Mouse (Mus musculus) forebrain, embryonic 12.5 days (tissue): ENCODE results near the gene Ubxn2a. TPM values are rescaled to one million over a fixed set of nuclear protein-coding genes. Genes with fewer than 3 reads are reported as not detected.

Source experiments
- ATAC-seq: fragments of 200-750 bp; cut with Nextera tagmentation; 2 replicates; pipeline ENCODE4 v1.8.0; 2017; ENCODE audit warnings: moderate TSS enrichment; ENCODE audit not compliant: low FRiP score
- H3K27ac ChIP-seq: fragments of 300-500 bp; sonication (generic); 2 replicates; pipeline ENCODE4 v1.5.1; 2016; ENCODE audit warnings: mild to moderate bottlenecking
- H3K27me3 ChIP-seq: fragments of 300-500 bp; sonication (generic); 2 replicates; pipeline ENCODE4 v1.6.1; 2016; ENCODE audit warnings: mild to moderate bottlenecking
- H3K36me3 ChIP-seq: fragments of 300-500 bp; sonication (generic); replicated peaks from 2 replicates; pipeline ENCODE4 v1.6.1; 2016; ENCODE audit warnings: mild to moderate bottlenecking
- H3K4me1 ChIP-seq: fragments of 300-500 bp; sonication (generic); 2 replicates; pipeline ENCODE4 v1.6.1; 2016
- H3K4me2 ChIP-seq: fragments of 300-500 bp; sonication (generic); 2 replicates; pipeline ENCODE4 v1.6.1; 2016; ENCODE audit warnings: mild to moderate bottlenecking, moderate library complexity
- H3K4me3 ChIP-seq: fragments of 300-500 bp; sonication (generic); replicated peaks from 2 replicates; pipeline ENCODE4 v1.5.1; 2016; ENCODE audit warnings: mild to moderate bottlenecking
- H3K9ac ChIP-seq: fragments of 300-500 bp; sonication (generic); 2 replicates; pipeline ENCODE4 v1.6.1; 2016; ENCODE audit warnings: mild to moderate bottlenecking
- H3K9me3 ChIP-seq: fragments of 300-500 bp; sonication (generic); 2 replicates; pipeline ENCODE4 v1.6.1; 2016
- WGBS: fragments of 180-500 bp; shearing (Covaris S2); methylation state at CpG from one replicate; pipeline ENCODE4 v1.1.7; 2016; 5-methylcytosine and 5-hydroxymethylcytosine counted together
- polyA plus RNA-seq: library from polyadenylated mRNA; unstranded; fragments of >200 nt; fragmentation: Nextera tagmentation; extraction: Ambion mirVana; gene quantifications from 2 replicates; pipeline ENCODE4 v1.2.1, GENCODE M21; 2016

The Ubxn2a gene
- polyA plus RNA-seq, 1 experiment from 2014 or later, result 43.3 TPM

- 5% methylated on average over 24 of the region's 24 CpGs for WGBS
- ATAC-seq, result peak; percentile 88
Measured at GRCm38 (mm10) chr12:4874161-4874927, 33.2 kb downstream of the Ubxn2a start, which contains the start of gene Mfsd2b. Gene Mfsd2b (minus strand): TSS chr12:4874359.

GRCm38 (mm10) chr12:4873531-4873930, 34.0 kb downstream of the Ubxn2a start:
- Histone ChIP-seq H3K27ac (no peak overlapping the region), H3K9ac (0 out of 2 replicates have a peak overlapping the region, but pooled peaks have one; percentile 49), H3K4me1 (peaks cover 10% of the 10 kb centered on the region), H3K27me3 (peaks cover 14% of the 10 kb centered on the region), H3K36me3 (no peaks in the 10 kb centered on the region; the same call in 1 of the 2 replicates), H3K9me3 (no peaks in the 10 kb centered on the region), H3K4me3 (peak overlapping the region; percentile 35), H3K4me2 (peak overlapping the region; percentile 76)
- whole genome bisulfite sequencing, result 85% methylated on average over 6 of the region's 6 CpGs
- ATAC-seq, result no peak

More at GRCm38 (mm10) chr12:4874161-4874927, 33.2 kb downstream of the Ubxn2a start, which contains the start of gene Mfsd2b:
- Histone ChIP-seq H3K36me3 (peaks cover 5% of the 10 kb centered on the region), H3K27me3 (peaks cover 14% of the 10 kb centered on the region), H3K4me1 (peaks cover 10% of the 10 kb centered on the region), H3K4me3 (peak within 1 kb of the TSS; percentile 35), H3K27ac (no peak within 1 kb of the TSS), H3K9me3 (no peaks in the 10 kb centered on the region), H3K4me2 (peak within 1 kb of the TSS; percentile 76), H3K9ac (peak within 1 kb of the TSS; percentile 49)

GRCm38 (mm10) chr12:4872983-4873477, 34.5 kb downstream of the Ubxn2a start:
- no peak for ATAC-seq
- no peaks in the 10 kb centered on the region for H3K9me3 ChIP-seq
- H3K9ac ChIP-seq, result no peak overlapping the region
- WGBS, result 79% methylated on average over 5 of the region's 5 CpGs
- H3K4me1 ChIP-seq, result peaks cover 10% of the 10 kb centered on the region
- no peaks in the 10 kb centered on the region for H3K36me3 ChIP-seq
- H3K27ac ChIP-seq, result no peak overlapping the region
- H3K4me2 ChIP-seq, result no peak overlapping the region
- H3K4me3 ChIP-seq, result no peak overlapping the region
- H3K27me3 ChIP-seq, result peaks cover 14% of the 10 kb centered on the region

- peaks cover 10% of the 10 kb centered on the region for H3K4me1 ChIP-seq
- WGBS, result 54% methylated on average over 4 of the region's 4 CpGs
- H3K27me3 ChIP-seq, result peaks cover 14% of the 10 kb centered on the region
- no peaks in the 10 kb centered on the region for H3K36me3 ChIP-seq
- no peak overlapping the region for H3K9ac ChIP-seq
- no peak overlapping the region for H3K27ac ChIP-seq
- H3K4me2 ChIP-seq, result no peak overlapping the region
- no peak for ATAC-seq
- H3K4me3 ChIP-seq, result no peak overlapping the region
- no peaks in the 10 kb centered on the region for H3K9me3 ChIP-seq
Measured at GRCm38 (mm10) chr12:4872273-4872672, 35.2 kb downstream of the Ubxn2a start.

GRCm38 (mm10) chr12:4871260-4871659, 36.2 kb downstream of the Ubxn2a start:
- no peak for ATAC-seq
- 95% methylated on average over 5 of the region's 5 CpGs for WGBS
- no peak overlapping the region for H3K4me2 ChIP-seq
- H3K9ac ChIP-seq, result no peak overlapping the region
- peaks cover 14% of the 10 kb centered on the region for H3K27me3 ChIP-seq
- H3K4me1 ChIP-seq, result peaks cover 10% of the 10 kb centered on the region
- H3K36me3 ChIP-seq, result no peaks in the 10 kb centered on the region
- no peak overlapping the region for H3K27ac ChIP-seq
- no peaks in the 10 kb centered on the region for H3K9me3 ChIP-seq
- no peak overlapping the region for H3K4me3 ChIP-seq

- Histone ChIP-seq H3K27ac (no peak overlapping the region), H3K9me3 (no peaks in the 10 kb centered on the region), H3K4me2 (no peak overlapping the region), H3K4me3 (no peak overlapping the region), H3K9ac (no peak overlapping the region), H3K27me3 (peaks cover 14% of the 10 kb centered on the region), H3K36me3 (no peaks in the 10 kb centered on the region), H3K4me1 (peaks cover 6% of the 10 kb centered on the region)
- no peak for ATAC-seq
- WGBS, result 82% methylated on average over 8 of the region's 8 CpGs
Measured at GRCm38 (mm10) chr12:4868924-4869323, 38.6 kb downstream of the Ubxn2a start.

- H3K9ac ChIP-seq, result no peak overlapping the region
- H3K36me3 ChIP-seq, result no peaks in the 10 kb centered on the region
- 77% methylated on average over 4 of the region's 4 CpGs for WGBS
- ATAC-seq, result no peak
- no peaks in the 10 kb centered on the region for H3K9me3 ChIP-seq
- H3K4me1 ChIP-seq, result peaks cover 3% of the 10 kb centered on the region; the same call in 1 of the 2 replicates
- no peak overlapping the region for H3K4me3 ChIP-seq
- H3K27me3 ChIP-seq, result no peaks in the 10 kb centered on the region
- H3K27ac ChIP-seq, result no peak overlapping the region
- H3K4me2 ChIP-seq, result no peak overlapping the region
Measured at GRCm38 (mm10) chr12:4864338-4864690, 43.2 kb downstream of the Ubxn2a start.

GRCm38 (mm10) chr12:4863654-4864337, 43.7 kb downstream of the Ubxn2a start:
- no peak overlapping the region for H3K4me2 ChIP-seq
- no peak overlapping the region for H3K27ac ChIP-seq
- no peaks in the 10 kb centered on the region for H3K9me3 ChIP-seq
- 78% methylated on average over 4 of the region's 4 CpGs for WGBS
- ATAC-seq, result no peak; the same call in 1 of the 2 replicates
- H3K9ac ChIP-seq, result no peak overlapping the region
- H3K36me3 ChIP-seq, result no peaks in the 10 kb centered on the region
- H3K4me1 ChIP-seq, result peaks cover 3% of the 10 kb centered on the region; the same call in 1 of the 2 replicates
- H3K4me3 ChIP-seq, result no peak overlapping the region
- no peaks in the 10 kb centered on the region for H3K27me3 ChIP-seq

- peaks cover 3% of the 10 kb centered on the region; the same call in 1 of the 2 replicates for H3K4me1 ChIP-seq
- 94% methylated on average over 4 of the region's 4 CpGs for WGBS
- H3K27ac ChIP-seq, result no peak overlapping the region
- H3K9ac ChIP-seq, result no peak overlapping the region
- H3K4me3 ChIP-seq, result no peak overlapping the region
- H3K9me3 ChIP-seq, result no peaks in the 10 kb centered on the region
- 0 out of 2 replicates have a peak, but pooled peaks cover 4% of the 10 kb centered on the region for H3K36me3 ChIP-seq
- H3K27me3 ChIP-seq, result no peaks in the 10 kb centered on the region
- no peak overlapping the region for H3K4me2 ChIP-seq
- ATAC-seq, result no peak
Measured at GRCm38 (mm10) chr12:4862672-4863071, 44.8 kb downstream of the Ubxn2a start.

- no peak overlapping the region for H3K9ac ChIP-seq
- WGBS, result 67% methylated on average over 11 of the region's 11 CpGs
- no peaks in the 10 kb centered on the region for H3K27me3 ChIP-seq
- no peaks in the 10 kb centered on the region for H3K9me3 ChIP-seq
- no peak for ATAC-seq
- H3K4me1 ChIP-seq, result peaks cover 2% of the 10 kb centered on the region; the same call in 1 of the 2 replicates
- H3K4me2 ChIP-seq, result no peak overlapping the region
- no peak overlapping the region for H3K27ac ChIP-seq
- H3K36me3 ChIP-seq, result peaks cover 19% of the 10 kb centered on the region
- no peak overlapping the region for H3K4me3 ChIP-seq
Measured at GRCm38 (mm10) chr12:4859241-4859914, 48.1 kb downstream of the Ubxn2a start.

- Histone ChIP-seq H3K4me3 (no peak overlapping the region), H3K4me1 (no peaks in the 10 kb centered on the region), H3K4me2 (no peak overlapping the region), H3K27ac (no peak overlapping the region), H3K36me3 (peaks cover 30% of the 10 kb centered on the region), H3K27me3 (no peaks in the 10 kb centered on the region), H3K9me3 (no peaks in the 10 kb centered on the region), H3K9ac (no peak overlapping the region)
- 93% methylated on average over 2 of the region's 2 CpGs for WGBS
- no peak for ATAC-seq
Measured at GRCm38 (mm10) chr12:4856834-4857233, 50.7 kb downstream of the Ubxn2a start.

- Histone ChIP-seq H3K4me1 (no peaks in the 10 kb centered on the region), H3K4me3 (no peak overlapping the region), H3K27ac (no peak overlapping the region), H3K36me3 (peaks cover 35% of the 10 kb centered on the region), H3K27me3 (no peaks in the 10 kb centered on the region), H3K9ac (no peak overlapping the region), H3K9me3 (no peaks in the 10 kb centered on the region), H3K4me2 (no peak overlapping the region)
- WGBS, result 97% methylated on average over 5 of the region's 5 CpGs
- no peak for ATAC-seq
Measured at GRCm38 (mm10) chr12:4856160-4856559, 51.3 kb downstream of the Ubxn2a start.
